Mouse (Mus musculus): ENCODE measurements around the gene Mdp1.

DNA sequence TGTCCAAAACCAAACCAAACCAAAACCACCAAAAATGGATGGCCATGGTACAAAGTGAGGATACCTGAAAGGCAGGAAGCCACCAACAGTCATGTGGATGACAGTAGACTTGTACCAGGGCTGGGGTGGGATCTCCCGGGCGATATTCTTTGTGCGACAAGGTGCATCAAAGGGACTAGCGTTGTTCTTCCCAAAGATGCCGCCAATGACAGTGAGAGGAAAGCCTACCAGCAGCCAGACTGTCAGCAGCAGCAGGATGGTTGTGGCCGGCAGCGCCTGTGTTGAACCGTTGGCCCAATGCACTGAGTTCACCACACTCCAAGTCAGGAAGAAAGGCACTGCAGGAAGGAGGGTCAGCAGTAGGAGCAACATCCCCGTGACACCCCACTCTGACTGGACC, 22.5 kb downstream of the Mdp1 start, which contains the start of gene Gm49378:
- TF ChIP-seq POLR2A (IDR thresholded peaks at IDR 0.05; ENCODE audit: extremely low read depth, insufficient read depth, low read length) (no peak), CTCF (IDR thresholded peaks at IDR 0.05; ENCODE audit: extremely low read depth, insufficient read depth, low read length) (no peak)
